Mouse (Mus musculus): ENCODE measurements around the gene Slc16a14. TPM values are rescaled to one million over a fixed set of nuclear protein-coding genes. Genes with fewer than 3 reads are reported as not detected.
A peak's percentile ranks its signal among the peaks of the same experiment; 100 is the strongest.

The Slc16a14 gene
- polyA plus RNA-seq, 1 experiment from 2014 or later = 15.3 TPM

GRCm38 (mm10) chr1:84890503-84890902 is 44.4 kb downstream of the Slc16a14 start:
- Histone ChIP-seq H3K4me1 (ENCODE audit: control insufficient read depth, insufficient read depth, low read length) (no peaks in the 10 kb centered on the region), H3K36me3 (ENCODE audit: control insufficient read depth, insufficient read depth, low read length) (no peaks in the 10 kb centered on the region), H3K9me3 (ENCODE audit: control insufficient read depth, low read length) (no peaks in the 10 kb centered on the region), H3K27ac (ENCODE audit: low read depth, low read length) (no peak overlapping the region), H3K4me2 (ENCODE audit: low read depth, low read length) (no peak overlapping the region), H3K27me3 (ENCODE audit: control insufficient read depth, insufficient read depth, low read length) (no peaks in the 10 kb centered on the region), H3K4me3 (ENCODE audit: low read depth, low read length) (no peak overlapping the region), H3K9ac (replicated peaks; ENCODE audit: low read depth, low read length) (no peak overlapping the region)
- ATAC-seq (ENCODE audit: low read depth) = peak; percentile 13; the same call in 1 of the 2 replicates
- WGBS = 83% methylated on average over 7 of the region's 7 CpGs

GRCm38 (mm10) chr1:84890005-84890393 is 44.9 kb downstream of the Slc16a14 start:
- Histone ChIP-seq H3K27ac (ENCODE audit: low read depth, low read length) (no peak overlapping the region), H3K9ac (replicated peaks; ENCODE audit: low read depth, low read length) (no peak overlapping the region), H3K9me3 (ENCODE audit: control insufficient read depth, low read length) (no peaks in the 10 kb centered on the region), H3K4me2 (ENCODE audit: low read depth, low read length) (no peak overlapping the region), H3K4me1 (ENCODE audit: control insufficient read depth, insufficient read depth, low read length) (no peaks in the 10 kb centered on the region), H3K27me3 (ENCODE audit: control insufficient read depth, insufficient read depth, low read length) (no peaks in the 10 kb centered on the region), H3K4me3 (ENCODE audit: low read depth, low read length) (no peak overlapping the region), H3K36me3 (ENCODE audit: control insufficient read depth, insufficient read depth, low read length) (no peaks in the 10 kb centered on the region)
- WGBS = 12% methylated on average over 7 of the region's 7 CpGs
- ATAC-seq (ENCODE audit: low read depth) = peak; percentile 76

- no peak overlapping the region for H3K9ac ChIP-seq (replicated peaks; ENCODE audit: low read depth, low read length)
- whole genome bisulfite sequencing = 56% methylated on average over 8 of the region's 8 CpGs
- H3K27me3 ChIP-seq (ENCODE audit: control insufficient read depth, insufficient read depth, low read length) = no peaks in the 10 kb centered on the region
- H3K4me1 ChIP-seq (ENCODE audit: control insufficient read depth, insufficient read depth, low read length) = no peaks in the 10 kb centered on the region
- no peak overlapping the region for H3K4me2 ChIP-seq (ENCODE audit: low read depth, low read length)
- H3K4me3 ChIP-seq (ENCODE audit: low read depth, low read length) = no peak overlapping the region
- no peak overlapping the region for H3K27ac ChIP-seq (ENCODE audit: low read depth, low read length)
- peak; percentile 38; the same call in 1 of the 2 replicates for ATAC-seq (ENCODE audit: low read depth)
- no peaks in the 10 kb centered on the region for H3K36me3 ChIP-seq (ENCODE audit: control insufficient read depth, insufficient read depth, low read length)
- no peaks in the 10 kb centered on the region for H3K9me3 ChIP-seq (ENCODE audit: control insufficient read depth, low read length)
Measured at GRCm38 (mm10) chr1:84889330-84890004, 45.5 kb downstream of the Slc16a14 start.

- WGBS = 89% methylated on average over 6 of the region's 6 CpGs
- no peak overlapping the region for H3K4me2 ChIP-seq (ENCODE audit: low read depth, low read length)
- no peaks in the 10 kb centered on the region for H3K27me3 ChIP-seq (ENCODE audit: control insufficient read depth, insufficient read depth, low read length)
- no peak overlapping the region for H3K4me3 ChIP-seq (ENCODE audit: low read depth, low read length)
- no peak overlapping the region for H3K27ac ChIP-seq (ENCODE audit: low read depth, low read length)
- H3K36me3 ChIP-seq (ENCODE audit: control insufficient read depth, insufficient read depth, low read length) = no peaks in the 10 kb centered on the region
- no peak for ATAC-seq (ENCODE audit: low read depth)
- H3K9ac ChIP-seq (replicated peaks; ENCODE audit: low read depth, low read length) = no peak overlapping the region
- H3K9me3 ChIP-seq (ENCODE audit: control insufficient read depth, low read length) = no peaks in the 10 kb centered on the region
- H3K4me1 ChIP-seq (ENCODE audit: control insufficient read depth, insufficient read depth, low read length) = no peaks in the 10 kb centered on the region
Measured at GRCm38 (mm10) chr1:84885921-84886320, 49.0 kb downstream of the Slc16a14 start.

- ATAC-seq (ENCODE audit: low read depth) = no peak
- Histone ChIP-seq H3K4me2 (ENCODE audit: low read depth, low read length) (no peak overlapping the region), H3K27ac (ENCODE audit: low read depth, low read length) (no peak overlapping the region), H3K4me1 (ENCODE audit: control insufficient read depth, insufficient read depth, low read length) (no peaks in the 10 kb centered on the region), H3K9ac (replicated peaks; ENCODE audit: low read depth, low read length) (no peak overlapping the region), H3K4me3 (ENCODE audit: low read depth, low read length) (no peak overlapping the region), H3K9me3 (ENCODE audit: control insufficient read depth, low read length) (no peaks in the 10 kb centered on the region), H3K27me3 (ENCODE audit: control insufficient read depth, insufficient read depth, low read length) (no peaks in the 10 kb centered on the region), H3K36me3 (ENCODE audit: control insufficient read depth, insufficient read depth, low read length) (no peaks in the 10 kb centered on the region)
- 86% methylated on average over 3 of the region's 3 CpGs for WGBS
Measured at GRCm38 (mm10) chr1:84885174-84885573, 49.8 kb downstream of the Slc16a14 start.

- WGBS = 77% methylated on average over 4 of the region's 4 CpGs
- Histone ChIP-seq H3K4me2 (ENCODE audit: low read depth, low read length) (no peak overlapping the region), H3K36me3 (ENCODE audit: control insufficient read depth, insufficient read depth, low read length) (no peaks in the 10 kb centered on the region), H3K4me1 (ENCODE audit: control insufficient read depth, insufficient read depth, low read length) (no peaks in the 10 kb centered on the region), H3K4me3 (ENCODE audit: low read depth, low read length) (no peak overlapping the region), H3K27ac (ENCODE audit: low read depth, low read length) (no peak overlapping the region), H3K9me3 (ENCODE audit: control insufficient read depth, low read length) (no peaks in the 10 kb centered on the region), H3K9ac (replicated peaks; ENCODE audit: low read depth, low read length) (no peak overlapping the region), H3K27me3 (ENCODE audit: control insufficient read depth, insufficient read depth, low read length) (no peaks in the 10 kb centered on the region)
- ATAC-seq (ENCODE audit: low read depth) = no peak
Measured at GRCm38 (mm10) chr1:84883889-84884288, 51.0 kb downstream of the Slc16a14 start.

- H3K36me3 ChIP-seq (ENCODE audit: control insufficient read depth, insufficient read depth, low read length) = no peaks in the 10 kb centered on the region
- no peaks in the 10 kb centered on the region for H3K27me3 ChIP-seq (ENCODE audit: control insufficient read depth, insufficient read depth, low read length)
- H3K9ac ChIP-seq (replicated peaks; ENCODE audit: low read depth, low read length) = no peak overlapping the region
- ATAC-seq (ENCODE audit: low read depth) = no peak
- no peaks in the 10 kb centered on the region for H3K4me1 ChIP-seq (ENCODE audit: control insufficient read depth, insufficient read depth, low read length)
- H3K4me2 ChIP-seq (ENCODE audit: low read depth, low read length) = no peak overlapping the region
- no peak overlapping the region for H3K4me3 ChIP-seq (ENCODE audit: low read depth, low read length)
- no peaks in the 10 kb centered on the region for H3K9me3 ChIP-seq (ENCODE audit: control insufficient read depth, low read length)
- 93% methylated on average over 4 of the region's 4 CpGs for WGBS
- no peak overlapping the region for H3K27ac ChIP-seq (ENCODE audit: low read depth, low read length)
Measured at GRCm38 (mm10) chr1:84882937-84883336, 52.0 kb downstream of the Slc16a14 start.

GRCm38 (mm10) chr1:84882066-84882532 is 52.8 kb downstream of the Slc16a14 start:
- H3K27me3 ChIP-seq (ENCODE audit: control insufficient read depth, insufficient read depth, low read length) = no peaks in the 10 kb centered on the region
- no peaks in the 10 kb centered on the region for H3K4me1 ChIP-seq (ENCODE audit: control insufficient read depth, insufficient read depth, low read length)
- H3K27ac ChIP-seq (ENCODE audit: low read depth, low read length) = no peak overlapping the region
- no peaks in the 10 kb centered on the region for H3K9me3 ChIP-seq (ENCODE audit: control insufficient read depth, low read length)
- no peak overlapping the region for H3K9ac ChIP-seq (replicated peaks; ENCODE audit: low read depth, low read length)
- 28% methylated on average over 2 of the region's 2 CpGs for WGBS
- H3K4me2 ChIP-seq (ENCODE audit: low read depth, low read length) = no peak overlapping the region
- H3K36me3 ChIP-seq (ENCODE audit: control insufficient read depth, insufficient read depth, low read length) = no peaks in the 10 kb centered on the region
- ATAC-seq (ENCODE audit: low read depth) = no peak
- no peak overlapping the region for H3K4me3 ChIP-seq (ENCODE audit: low read depth, low read length)

GRCm38 (mm10) chr1:84881248-84882065 is 53.5 kb downstream of the Slc16a14 start:
- no peak overlapping the region for H3K4me3 ChIP-seq (ENCODE audit: low read depth, low read length)
- no peak overlapping the region for H3K27ac ChIP-seq (ENCODE audit: low read depth, low read length)
- H3K4me2 ChIP-seq (ENCODE audit: low read depth, low read length) = no peak overlapping the region
- no peaks in the 10 kb centered on the region for H3K9me3 ChIP-seq (ENCODE audit: control insufficient read depth, low read length)
- H3K4me1 ChIP-seq (ENCODE audit: control insufficient read depth, insufficient read depth, low read length) = no peaks in the 10 kb centered on the region
- H3K36me3 ChIP-seq (ENCODE audit: control insufficient read depth, insufficient read depth, low read length) = no peaks in the 10 kb centered on the region
- no peaks in the 10 kb centered on the region for H3K27me3 ChIP-seq (ENCODE audit: control insufficient read depth, insufficient read depth, low read length)
- WGBS = 64% methylated on average over 11 of the region's 11 CpGs
- ATAC-seq (ENCODE audit: low read depth) = no peak
- no peak overlapping the region for H3K9ac ChIP-seq (replicated peaks; ENCODE audit: low read depth, low read length)
